Mouse (Mus musculus) kidney, adult 2 months (tissue): ENCODE data around the gene Elp4. TPM values are rescaled to one million over a fixed set of nuclear protein-coding genes. Genes with fewer than 3 reads are reported as not detected.

Experiments used
- DNase-seq: peaks from one replicate; pipeline ENCODE4 v3.0.0; 2021
- H3K27ac ChIP-seq: fragments of 200-500 bp; 2 replicates; pipeline ENCODE4 v1.5.1; 2012; ENCODE audit warnings: low read depth, low read length, control low read depth, inconsistent platforms; ENCODE audit not compliant: insufficient read depth
- H3K27me3 ChIP-seq: fragments of 200-500 bp; replicated peaks from 2 replicates; pipeline ENCODE4 v1.6.1; 2012; ENCODE audit warnings: mild to moderate bottlenecking, moderate library complexity, low read length, inconsistent platforms; ENCODE audit not compliant: control insufficient read depth, insufficient read depth
- H3K36me3 ChIP-seq: fragments of 200-500 bp; 2 replicates; pipeline ENCODE4 v1.6.1; 2012; ENCODE audit warnings: mild to moderate bottlenecking, moderate library complexity, low read length, inconsistent platforms; ENCODE audit not compliant: control insufficient read depth, insufficient read depth
- H3K4me1 ChIP-seq: fragments of 200-500 bp; 2 replicates; pipeline ENCODE4 v1.6.1; 2011; ENCODE audit warnings: low read length; ENCODE audit not compliant: control insufficient read depth, insufficient read depth
- H3K4me3 ChIP-seq: fragments of 200-500 bp; 2 replicates; pipeline ENCODE4 v1.5.1; 2011; ENCODE audit warnings: mild to moderate bottlenecking, low read depth, low read length, control low read depth; ENCODE audit not compliant: insufficient read depth
- CTCF ChIP-seq: fragments of 200-500 bp; conservative IDR thresholded peaks from 2 replicates; pipeline ENCODE4 v1.5.1; 2011; ENCODE audit warnings: low read depth, mild to moderate bottlenecking, control low read depth, low read length, moderate library complexity, mixed read lengths; ENCODE audit not compliant: insufficient read depth, insufficient read length
- POLR2A ChIP-seq: fragments of 200-500 bp; IDR thresholded peaks from one replicate; pipeline ENCODE4 v1.6.1; 2011; ENCODE audit warnings: low read depth, low read length, control low read depth
- WGBS: fragments of 180-500 bp; shearing (Covaris S2); methylation state at CpG from one replicate; pipeline ENCODE4 v1.1.7; 2018; 5-methylcytosine and 5-hydroxymethylcytosine counted together
- polyA plus RNA-seq: library from polyadenylated mRNA; depleted of rRNA; stranded (reverse); fragments of >200 nt; gene quantifications from 2 replicates; pipeline ENCODE4 v1.2.3, GENCODE M21; 2012

Elp4 gene
- polyA plus RNA-seq, 1 experiment, result 3.3 TPM

- H3K4me3 ChIP-seq, result no peak overlapping the region
- H3K27ac ChIP-seq, result no peak overlapping the region
- DNase-seq, result no peak
- H3K36me3 ChIP-seq, result no peaks in the 10 kb centered on the region
- H3K4me1 ChIP-seq, result no peaks in the 10 kb centered on the region
- H3K27me3 ChIP-seq, result peaks cover 17% of the 10 kb centered on the region
- WGBS, result 8% methylated on average over 5 of the region's 5 CpGs
- no peak for TF ChIP-seq POLR2A
- no peak for TF ChIP-seq CTCF
Observed at GRCm38 (mm10) chr2:105664996-105665395, 239.4 kb downstream of the Elp4 start.

- Histone ChIP-seq H3K27me3 (peaks cover 16% of the 10 kb centered on the region), H3K27ac (no peak overlapping the region), H3K36me3 (no peaks in the 10 kb centered on the region), H3K4me1 (no peaks in the 10 kb centered on the region), H3K4me3 (no peak overlapping the region)
- WGBS, result 6% methylated on average over 10 of the region's 10 CpGs
- DNase-seq, result no peak
- TF ChIP-seq CTCF (no peak), POLR2A (no peak)
Observed at GRCm38 (mm10) chr2:105663101-105663511, 241.3 kb downstream of the Elp4 start.

DNA sequence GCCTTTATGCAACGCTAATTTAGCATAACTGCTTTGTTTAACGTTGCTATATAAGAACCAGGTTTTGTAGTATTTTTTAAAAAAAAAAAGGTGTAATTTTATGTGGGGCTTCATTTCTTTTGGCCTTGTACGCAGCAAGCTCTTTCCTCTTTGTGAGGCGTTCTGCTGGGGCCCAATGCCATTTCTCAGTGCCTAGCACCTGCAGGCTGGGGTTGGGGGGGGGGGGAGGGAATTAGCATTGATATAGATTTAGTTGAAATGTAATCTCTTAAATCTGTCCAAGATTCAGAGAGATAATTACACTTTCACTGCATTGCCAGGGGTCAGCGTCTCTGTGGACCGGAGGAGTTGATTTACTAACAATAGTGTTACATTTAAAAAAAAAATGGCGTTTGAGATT lies 241.8 kb downstream of the Elp4 start:
- Histone ChIP-seq H3K4me1 (no peaks in the 10 kb centered on the region), H3K4me3 (no peak overlapping the region), H3K27ac (no peak overlapping the region), H3K36me3 (no peaks in the 10 kb centered on the region), H3K27me3 (peaks cover 16% of the 10 kb centered on the region)
- TF ChIP-seq CTCF (no peak), POLR2A (no peak)
- 12% methylated on average over 7 of the region's 7 CpGs for WGBS
- no peak for DNase-seq

DNA sequence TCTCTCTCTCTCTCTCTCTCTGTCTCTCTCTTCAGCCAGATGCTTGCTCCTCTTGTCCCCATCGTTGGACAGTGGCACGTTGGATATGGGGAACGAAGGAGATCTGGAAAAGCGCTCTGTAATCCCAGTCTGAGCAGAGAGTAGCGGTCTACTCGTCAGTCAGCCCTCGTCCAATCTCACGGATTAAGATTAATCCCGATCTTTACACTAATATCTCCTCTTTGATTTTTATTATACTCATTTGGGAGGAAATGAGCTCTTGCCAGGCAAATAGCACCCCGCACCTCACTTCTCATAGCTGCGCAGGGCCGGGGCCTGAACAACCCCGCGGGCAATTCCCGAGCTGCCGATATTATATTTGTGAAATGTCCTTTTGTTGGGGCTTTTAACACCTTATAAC lies 242.2 kb downstream of the Elp4 start:
- Histone ChIP-seq H3K27me3 (peaks cover 19% of the 10 kb centered on the region), H3K4me1 (no peaks in the 10 kb centered on the region), H3K4me3 (no peak overlapping the region), H3K36me3 (no peaks in the 10 kb centered on the region), H3K27ac (no peak overlapping the region)
- no peak for TF ChIP-seq POLR2A
- TF ChIP-seq CTCF, result no peak
- DNase-seq, result no peak
- WGBS, result 7% methylated on average over 16 of the region's 16 CpGs

- DNase-seq, result no peak
- H3K27ac ChIP-seq, result no peak overlapping the region
- TF ChIP-seq POLR2A, result no peak
- TF ChIP-seq CTCF, result no peak
- WGBS, result 2% methylated on average over 18 of the region's 18 CpGs
- H3K4me3 ChIP-seq, result no peak overlapping the region
- H3K27me3 ChIP-seq, result peaks cover 19% of the 10 kb centered on the region
- no peaks in the 10 kb centered on the region for H3K4me1 ChIP-seq
- no peaks in the 10 kb centered on the region for H3K36me3 ChIP-seq
Observed at GRCm38 (mm10) chr2:105661623-105662066, 242.7 kb downstream of the Elp4 start.

- TF ChIP-seq POLR2A, result no peak
- no peak for TF ChIP-seq CTCF
- Histone ChIP-seq H3K27ac (no peak overlapping the region), H3K4me3 (no peak overlapping the region), H3K27me3 (peaks cover 17% of the 10 kb centered on the region), H3K36me3 (no peaks in the 10 kb centered on the region), H3K4me1 (no peaks in the 10 kb centered on the region)
- WGBS, result 3% methylated on average over 25 of the region's 26 CpGs
- no peak for DNase-seq
Observed at GRCm38 (mm10) chr2:105660874-105661622, 243.3 kb downstream of the Elp4 start.

DNA sequence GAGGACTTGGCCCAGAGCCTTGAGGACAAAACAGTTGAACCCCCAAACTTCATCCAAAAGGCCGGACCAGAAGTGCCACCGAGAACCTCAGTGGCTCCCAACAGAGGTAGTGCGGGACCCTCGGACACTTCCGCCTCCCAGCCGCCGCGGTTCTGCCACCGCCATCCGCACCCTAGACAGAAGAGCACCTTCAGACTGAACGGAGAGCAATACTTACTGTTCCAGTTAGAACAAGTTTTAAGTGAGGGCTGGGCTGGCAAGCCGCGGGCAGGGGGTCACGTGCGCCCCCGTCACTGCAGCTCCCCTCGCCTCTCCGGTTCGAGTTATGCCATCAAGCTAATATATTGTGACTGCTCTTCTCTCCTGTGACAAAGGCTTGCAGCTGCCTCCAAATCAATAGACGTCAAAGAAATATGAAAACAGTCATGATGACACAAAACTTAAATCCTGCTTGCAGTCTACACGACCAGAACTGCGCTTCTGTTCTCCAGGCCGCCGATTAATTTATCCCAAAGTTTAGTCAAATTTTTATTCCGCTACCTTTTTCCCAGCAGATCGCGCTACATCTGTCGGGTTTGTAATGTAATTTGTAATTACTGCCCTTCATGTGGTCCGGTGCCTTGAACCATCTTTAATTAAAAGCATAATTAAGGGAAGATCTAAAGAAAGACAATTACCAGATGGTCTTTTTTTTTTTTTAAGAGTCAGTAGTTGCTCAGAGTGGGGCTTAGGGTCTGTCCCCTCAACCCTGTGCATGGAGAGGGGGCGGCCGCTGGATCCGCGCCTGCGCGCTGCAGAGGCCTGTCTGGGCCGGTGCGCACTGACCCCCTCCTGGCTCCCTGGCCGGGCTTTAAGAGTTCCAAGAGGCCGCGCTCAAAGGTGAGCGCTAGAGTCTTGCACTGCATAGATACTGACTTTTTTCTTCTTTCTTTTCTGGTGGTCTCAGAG lies 244.2 kb downstream of the Elp4 start:
- Histone ChIP-seq H3K27me3 (peaks cover 15% of the 10 kb centered on the region), H3K36me3 (no peaks in the 10 kb centered on the region), H3K4me1 (no peaks in the 10 kb centered on the region), H3K27ac (no peak overlapping the region), H3K4me3 (no peak overlapping the region)
- TF ChIP-seq CTCF (no peak), POLR2A (no peak)
- DNase-seq, result no peak
- WGBS, result 4% methylated on average over 41 of the region's 41 CpGs
